Mouse (Mus musculus): Measurements from ENCODE around the gene Mettl16.

DNA sequence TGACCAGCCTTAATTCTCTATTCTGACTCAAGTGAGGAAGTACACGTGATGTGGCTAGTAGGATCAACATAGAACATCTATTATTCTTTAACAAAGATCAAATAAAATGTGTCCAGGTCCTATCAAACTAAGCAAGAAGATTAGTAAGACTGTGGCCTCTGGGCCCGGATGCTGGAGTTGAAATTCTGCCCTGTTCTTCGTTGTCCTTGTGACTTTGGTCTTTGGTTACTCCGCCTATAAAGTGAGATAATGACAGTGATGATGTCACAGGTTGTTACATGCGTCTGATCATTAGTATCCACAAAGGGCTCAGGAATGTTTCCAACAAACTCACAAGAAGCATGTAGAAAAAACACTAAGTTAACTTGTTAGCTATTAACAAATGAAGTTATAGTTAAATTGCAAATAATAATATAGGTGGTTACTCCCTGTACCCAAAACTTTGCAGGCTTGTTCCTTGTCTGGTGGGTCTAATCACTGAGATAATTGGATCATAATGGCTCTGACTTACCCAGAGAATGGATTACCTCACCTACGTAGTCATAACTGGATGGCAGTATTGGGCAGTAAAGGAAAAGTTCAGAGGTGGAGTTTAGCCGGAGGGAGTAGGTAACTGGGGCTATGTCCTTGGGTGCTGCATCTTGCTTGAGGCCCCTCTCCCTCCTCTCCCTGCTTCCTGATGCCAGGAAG is 19.8 kb upstream of the Mettl16 start:
- TF ChIP-seq CTCF (IDR thresholded peaks at IDR 0.05; ENCODE audit: low read depth) (no peak), EP300 (IDR thresholded peaks at IDR 0.05; ENCODE audit: low read depth) (no peak)
